Mouse (Mus musculus): Measurements from ENCODE around the gene Noxa1. TPM values are rescaled to one million over a fixed set of nuclear protein-coding genes. Genes with fewer than 3 reads are reported as not detected.
A peak's percentile ranks its signal among the peaks of the same experiment; 100 is the strongest.

Gene Noxa1
- total and polyA plus RNA-seq, 3 experiments, result 5.0 to 6.4 (median 6.3) TPM

DNA sequence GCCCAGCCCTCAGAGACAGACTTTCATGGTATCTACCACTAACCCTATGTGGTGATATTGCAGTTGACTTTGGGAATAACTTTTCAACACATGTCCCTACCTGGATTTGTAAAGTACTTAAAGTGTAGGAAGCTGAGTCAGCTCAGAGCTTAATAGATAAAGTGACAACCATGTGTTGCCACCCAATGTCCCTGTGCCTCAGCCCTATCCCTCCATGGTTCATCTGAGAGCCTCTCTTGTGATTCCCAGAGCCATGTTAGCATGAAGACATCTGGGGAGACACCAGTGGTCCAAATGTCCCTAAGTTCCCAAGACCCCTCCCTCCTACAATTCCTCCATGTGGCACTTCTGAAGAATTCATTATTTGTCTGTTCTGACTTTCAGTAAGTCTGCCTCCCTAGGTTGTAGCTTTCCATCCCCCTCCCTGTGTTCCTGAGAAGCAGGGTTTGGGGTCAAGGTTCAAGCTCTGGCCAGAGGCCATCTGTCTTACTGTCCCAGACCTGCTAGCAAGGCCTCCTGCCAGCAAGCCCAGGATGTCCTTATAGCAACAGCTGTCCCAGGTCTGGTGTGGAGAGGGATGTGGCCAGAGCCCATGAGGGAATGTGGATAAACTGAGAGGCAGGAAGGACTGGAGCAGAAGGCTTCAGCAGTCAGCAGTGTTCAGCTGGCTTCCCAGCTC is 15.7 kb upstream of the Noxa1 start:
- H3K4me3 ChIP-seq (replicated peaks in 1 of 3; ENCODE audit: low read depth in 2 of 3, low read length in 2 of 3, poor library complexity in 1 of 3), result no peak overlapping the region
- DNase-seq (ENCODE audit: extremely low read depth), result no peak

DNA sequence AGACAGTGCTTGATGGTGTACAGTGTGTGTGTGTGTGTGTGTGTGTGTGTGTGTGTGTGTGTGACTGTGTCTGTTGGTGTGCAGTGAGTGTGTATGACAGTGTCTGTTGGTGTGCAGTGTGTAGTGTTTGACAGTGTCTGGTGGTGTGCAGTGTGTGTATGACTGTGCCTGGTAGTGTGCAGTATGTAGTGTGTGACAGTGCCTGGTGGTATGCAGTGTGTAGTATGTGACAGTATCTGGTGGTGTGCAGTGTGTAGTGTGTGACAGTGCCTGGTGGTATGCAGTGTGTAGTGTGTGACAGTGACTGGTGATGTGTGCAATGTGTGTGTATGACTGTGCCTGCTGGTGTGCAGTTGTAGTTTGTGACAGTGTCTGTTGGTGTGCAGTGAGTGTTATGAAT is 14.5 kb upstream of the Noxa1 start:
- in situ Hi-C loops (cut with MboI; ENCODE audit: low pct_ligation_motif_present, low pct_unique_long_range_greater_than_20kb, low sequenced_read_pairs) (no loop called here), dilution Hi-C loops (cut with MboI; ENCODE audit: extremely low pct_ligation_motif_present, extremely low pct_unique_long_range_greater_than_20kb, low sequenced_read_pairs) (no loop called here)
- peaks cover 10 to 20% of the 10 kb centered on the region in 2 experiments for H3K4me1 ChIP-seq (ENCODE audit: control insufficient read depth in 1 of 2, insufficient read depth in 2 of 2)

More for the DNA sequence above, 15.7 kb upstream of the Noxa1 start:
- peaks cover 15 to 25% of the 10 kb centered on the region in 2 experiments for H3K4me1 ChIP-seq (ENCODE audit: control insufficient read depth in 1 of 2, insufficient read depth in 2 of 2)
- H3K9me3 ChIP-seq (replicated peaks; ENCODE audit: low read length), result no peaks in the 10 kb centered on the region
- H3K79me2 ChIP-seq (replicated peaks; ENCODE audit: control insufficient read depth, extremely low read depth, insufficient read depth, poor library complexity, severe bottlenecking), result no peaks in the 10 kb centered on the region
- in situ Hi-C loops (cut with MboI; ENCODE audit: low pct_ligation_motif_present, low pct_unique_long_range_greater_than_20kb, low sequenced_read_pairs), result no loop called here
- peaks cover 0 to 1% of the 10 kb centered on the region in 2 experiments for H3K36me3 ChIP-seq (replicated peaks in 1 of 2; ENCODE audit: control insufficient read depth in 1 of 2, insufficient read depth in 1 of 2, low read length in 1 of 2)
- H3K27me3 ChIP-seq (replicated peaks), result no peaks in the 10 kb centered on the region
- dilution Hi-C loops (cut with MboI; ENCODE audit: extremely low pct_ligation_motif_present, extremely low pct_unique_long_range_greater_than_20kb, low sequenced_read_pairs), result no loop called here
- TF ChIP-seq NRF1 (IDR thresholded peaks at IDR 0.05; ENCODE audit: low read depth, low read length), result no peak
- TF ChIP-seq TBP (conservative IDR thresholded peaks at IDR 0.05; ENCODE audit: low read depth, low read length), result no peak
- no peak for TF ChIP-seq NELFE (IDR thresholded peaks at IDR 0.05; ENCODE audit: low read depth, low read length)
- TF ChIP-seq POLR2A (IDR thresholded peaks at IDR 0.05; ENCODE audit: low read depth, low read length), result no peak
- TF ChIP-seq IRF4 (IDR thresholded peaks at IDR 0.05; ENCODE audit: low read depth, low read length), result no peak
- TF ChIP-seq E2F4 (IDR thresholded peaks at IDR 0.05; ENCODE audit: insufficient replicate concordance, low read depth, low read length), result no peak
- TF ChIP-seq KAT2A (IDR thresholded peaks at IDR 0.05; ENCODE audit: insufficient replicate concordance, low read length), result no peak
- no peak for TF ChIP-seq JUND (conservative IDR thresholded peaks at IDR 0.05; ENCODE audit: low read depth, low read length)
- TF ChIP-seq UBTF (IDR thresholded peaks at IDR 0.05; ENCODE audit: low read depth, low read length), result no peak
- TF ChIP-seq RAD21 (IDR thresholded peaks at IDR 0.05; ENCODE audit: low read depth, low read length), result no peak
- TF ChIP-seq SIN3A (IDR thresholded peaks at IDR 0.05; ENCODE audit: low read length), result no peak
- TF ChIP-seq ZKSCAN1 (IDR thresholded peaks at IDR 0.05; ENCODE audit: borderline replicate concordance, low read depth, low read length), result no peak
- TF ChIP-seq EP300 (IDR thresholded peaks at IDR 0.05; ENCODE audit: low read length), result no peak
- TF ChIP-seq MAX (IDR thresholded peaks at IDR 0.05; ENCODE audit: low read length), result no peak
- no peak overlapping the region for H3K27ac ChIP-seq (ENCODE audit: insufficient read depth, low read depth)
- H3K4me2 ChIP-seq (ENCODE audit: insufficient read depth, low read depth, poor library complexity, severe bottlenecking), result no peak overlapping the region
- no peak overlapping the region for H3K9ac ChIP-seq (ENCODE audit: insufficient read depth, low read depth)

More for the DNA sequence above, 14.5 kb upstream of the Noxa1 start:
- Histone ChIP-seq H3K36me3 (replicated peaks in 1 of 2; ENCODE audit: control insufficient read depth in 1 of 2, insufficient read depth in 1 of 2, low read length in 1 of 2) (peaks cover 0 to 1% of the 10 kb centered on the region in 2 experiments), H3K27me3 (replicated peaks) (no peaks in the 10 kb centered on the region), H3K79me2 (replicated peaks; ENCODE audit: control insufficient read depth, extremely low read depth, insufficient read depth, poor library complexity, severe bottlenecking) (no peaks in the 10 kb centered on the region), H3K4me2 (ENCODE audit: insufficient read depth, low read depth, poor library complexity, severe bottlenecking) (no peak overlapping the region), H3K27ac (ENCODE audit: insufficient read depth, low read depth) (peak overlapping the region; percentile 6; the same call in 1 of the 2 replicates), H3K9ac (ENCODE audit: insufficient read depth, low read depth) (no peak overlapping the region), H3K4me3 (replicated peaks in 1 of 3; ENCODE audit: low read depth in 2 of 3, low read length in 2 of 3, poor library complexity in 1 of 3) (no peak overlapping the region), H3K9me3 (replicated peaks; ENCODE audit: low read length) (no peaks in the 10 kb centered on the region)
- TF ChIP-seq ELF1 (IDR thresholded peaks at IDR 0.05; ENCODE audit: low read depth, low read length) (no peak), POLR2AphosphoS2 (IDR thresholded peaks at IDR 0.05; ENCODE audit: low read depth, low read length) (no peak), KAT2A (IDR thresholded peaks at IDR 0.05; ENCODE audit: insufficient replicate concordance, low read length) (no peak), ETS1 (conservative IDR thresholded peaks at IDR 0.05; ENCODE audit: low read depth, low read length) (no peak), CHD2 (IDR thresholded peaks at IDR 0.05; ENCODE audit: low read length) (no peak), UBTF (IDR thresholded peaks at IDR 0.05; ENCODE audit: low read depth, low read length) (no peak)
- DNase-seq (ENCODE audit: extremely low read depth), result no peak

Data from CH12.LX (cell line).